ENCODE assay signal across 8 mouse cellular contexts in genomic region chr6:72438862-72439354, GRCm38 (mm10). TPM values are rescaled to one million over a fixed set of nuclear protein-coding genes. Genes with fewer than 3 reads are reported as not detected.
DNase-seq lines count a peak whose midpoint lies in the region; ATAC-seq and TF ChIP-seq lines count a peak whose summit lies in the region.

No protein-coding gene starts in this region.

- 0% methylated on average over 57 of the region's 57 CpGs for WGBS in heart, embryonic 13.5 days
- WGBS in liver, embryonic 13.5 days (ENCODE audit: insufficient replicate concordance), result 0% methylated on average over 57 of the region's 57 CpGs
- WGBS in stomach, embryonic 16.5 days, result under 1% methylated on average over 57 of the region's 57 CpGs

- ATAC-seq in heart, embryonic 13.5 days (ENCODE audit: extremely low read depth, insufficient number of reproducible peaks, low FRiP score, low TSS enrichment), result peak; percentile 62
- ATAC-seq in liver, embryonic 13.5 days (ENCODE audit: low read depth), result peak; percentile 55
- peak; percentile 79 for ATAC-seq in stomach, embryonic 16.5 days (ENCODE audit: insufficient read depth, low FRiP score)

- peaks cover 40% of the 10 kb centered on the region for H3K79me3 ChIP-seq in C2C12 (ENCODE audit: low read depth)

- peak; percentile 39; the same call in 1 of the 2 replicates for TF ChIP-seq POLR2A in brain, embryonic 14.5 days (IDR thresholded peaks at IDR 0.05; ENCODE audit: borderline replicate concordance, extremely low read depth, insufficient read depth, insufficient read length, poor library complexity, severe bottlenecking)

- peak overlapping the region; percentile 95 for H3K4me3 ChIP-seq in C2C12 (ENCODE audit: insufficient read depth, poor library complexity, severe bottlenecking)
- peak overlapping the region; percentile 74 for H3K4me3 ChIP-seq in erythroblast, embryonic 14.5 days (replicated peaks)
- H3K4me3 ChIP-seq in heart, embryonic 13.5 days, result peak overlapping the region; percentile 98
- H3K4me3 ChIP-seq in liver, embryonic 13.5 days (replicated peaks), result peak overlapping the region; percentile 97
- H3K4me3 ChIP-seq in stomach, embryonic 16.5 days (replicated peaks; ENCODE audit: low read length), result peak overlapping the region; percentile 99

- peak overlapping the region; percentile 95 for H3K4me2 ChIP-seq in heart, embryonic 13.5 days
- peak overlapping the region; percentile 93 for H3K4me2 ChIP-seq in liver, embryonic 13.5 days
- H3K4me2 ChIP-seq in stomach, embryonic 16.5 days (ENCODE audit: low read depth, low read length), result peak overlapping the region; percentile 93

- H3K27me3 ChIP-seq in C2C12 (ENCODE audit: control insufficient read depth, insufficient read depth, insufficient read length), result no peaks in the 10 kb centered on the region
- H3K27me3 ChIP-seq in erythroblast, embryonic 14.5 days (ENCODE audit: control insufficient read depth), result no peaks in the 10 kb centered on the region
- H3K27me3 ChIP-seq in heart, embryonic 13.5 days (replicated peaks), result no peaks in the 10 kb centered on the region
- no peaks in the 10 kb centered on the region for H3K27me3 ChIP-seq in liver, embryonic 13.5 days
- H3K27me3 ChIP-seq in stomach, embryonic 16.5 days (ENCODE audit: control insufficient read depth, insufficient read depth, low read length), result no peaks in the 10 kb centered on the region

- peaks cover 47% of the 10 kb centered on the region for H3K36me3 ChIP-seq in C2C12 (ENCODE audit: control insufficient read depth, insufficient read depth)
- H3K36me3 ChIP-seq in erythroblast, embryonic 14.5 days (ENCODE audit: control insufficient read depth), result peaks cover 44% of the 10 kb centered on the region
- H3K36me3 ChIP-seq in heart, embryonic 13.5 days, result peaks cover 37% of the 10 kb centered on the region
- peaks cover 43% of the 10 kb centered on the region for H3K36me3 ChIP-seq in liver, embryonic 13.5 days
- H3K36me3 ChIP-seq in stomach, embryonic 16.5 days (ENCODE audit: control insufficient read depth, insufficient read depth, low read length), result peaks cover 18% of the 10 kb centered on the region

- H3K79me2 ChIP-seq in C2C12 (ENCODE audit: control insufficient read depth, insufficient read depth), result peaks cover 51% of the 10 kb centered on the region

- peak overlapping the region; percentile 100 for H3K9ac ChIP-seq in heart, embryonic 13.5 days
- peak overlapping the region; percentile 99 for H3K9ac ChIP-seq in liver, embryonic 13.5 days
- peak overlapping the region; percentile 100 for H3K9ac ChIP-seq in stomach, embryonic 16.5 days (ENCODE audit: low read length)

- H3K4me1 ChIP-seq in erythroblast, embryonic 14.5 days (ENCODE audit: control insufficient read depth), result peaks cover 45% of the 10 kb centered on the region
- H3K4me1 ChIP-seq in heart, embryonic 13.5 days, result peaks cover 32% of the 10 kb centered on the region
- peaks cover 48% of the 10 kb centered on the region for H3K4me1 ChIP-seq in liver, embryonic 13.5 days (replicated peaks)
- H3K4me1 ChIP-seq in stomach, embryonic 16.5 days (ENCODE audit: control insufficient read depth, insufficient read depth, low read length), result peaks cover 12% of the 10 kb centered on the region

- DNase-seq in brain, embryonic 14.5 days (ENCODE audit: low read depth), result peak; percentile 93
- peak; percentile 93 for DNase-seq in kidney, postnatal 14 days
- peak; percentile 79 for DNase-seq in liver, embryonic 13.5 days
- DNase-seq in neural tube, embryonic 10.5 days (ENCODE audit: extremely low spot score, low spot score), result peak; percentile 84

- peak overlapping the region; percentile 100 for H3K27ac ChIP-seq in heart, embryonic 13.5 days (replicated peaks)
- peak overlapping the region; percentile 98 for H3K27ac ChIP-seq in liver, embryonic 13.5 days
- peak overlapping the region; percentile 100 for H3K27ac ChIP-seq in stomach, embryonic 16.5 days (ENCODE audit: low read length)

- H3K9me3 ChIP-seq in erythroblast, embryonic 14.5 days (ENCODE audit: control insufficient read depth, low read length), result no peaks in the 10 kb centered on the region
- no peaks in the 10 kb centered on the region for H3K9me3 ChIP-seq in heart, embryonic 13.5 days
- no peaks in the 10 kb centered on the region for H3K9me3 ChIP-seq in liver, embryonic 13.5 days (replicated peaks)
- no peaks in the 10 kb centered on the region for H3K9me3 ChIP-seq in stomach, embryonic 16.5 days (replicated peaks; ENCODE audit: control insufficient read depth, low read length)

- peak overlapping the region; percentile 99 for H3ac ChIP-seq in C2C12 (ENCODE audit: control insufficient read depth, insufficient read length, low read depth)

- no peak for TF ChIP-seq CTCF in C2C12 (IDR thresholded peaks at IDR 0.05; ENCODE audit: control insufficient read depth, insufficient read depth, insufficient read length)
- no peak for TF ChIP-seq CTCF in brain, embryonic 14.5 days (IDR thresholded peaks at IDR 0.05; ENCODE audit: borderline replicate concordance, extremely low read depth, insufficient read depth, insufficient read length)

TF ChIP-seq in C2C12, 6 proteins besides CTCF, POLR2A, EP300 and RAD21:
- no peak for TF ChIP-seq USF1 (IDR thresholded peaks at IDR 0.05; ENCODE audit: low read depth)
- peak; percentile 94 for TF ChIP-seq MAX (IDR thresholded peaks at IDR 0.05)

RNA-seq across cellular contexts. Expression of gene Mat2a, which starts 0.5 kb away (rescaled TPM):
- polyA plus RNA-seq in C2C12 (2012; fragmentation: generic; extraction: Trizol), result 165 TPM
- 274 and 357 TPM in 2 replicates for polyA plus RNA-seq in brain, embryonic 14.5 days (2012; rRNA removed)
- 1.7 and 2.0 TPM in 2 replicates for polyA plus RNA-seq in erythroblast, embryonic 14.5 days (2012)
- 264 and 267 TPM in 2 replicates for polyA plus RNA-seq in heart, embryonic 13.5 days (2015; fragmentation: Nextera tagmentation; extraction: Ambion mirVana)
- polyA plus RNA-seq in liver, embryonic 13.5 days (2015; fragmentation: Nextera tagmentation; extraction: Ambion mirVana), result 235 and 254 TPM in 2 replicates
- polyA plus RNA-seq in stomach, embryonic 16.5 days (2015; fragmentation: Nextera tagmentation; extraction: Ambion mirVana), result 298 and 309 TPM in 2 replicates

RNA-seq across cellular contexts. Expression of gene Ggcx, which starts 24.8 kb away (rescaled TPM):
- 12.2 TPM for polyA plus RNA-seq in C2C12 (2012; fragmentation: generic; extraction: Trizol)
- 16.5 and 20.8 TPM in 2 replicates for polyA plus RNA-seq in brain, embryonic 14.5 days (2012; rRNA removed)
- polyA plus RNA-seq in erythroblast, embryonic 14.5 days (2012), result 0.08 and 0.09 TPM in 2 replicates
- polyA plus RNA-seq in heart, embryonic 13.5 days (2015; fragmentation: Nextera tagmentation; extraction: Ambion mirVana), result 28.3 and 31.5 TPM in 2 replicates
- polyA plus RNA-seq in liver, embryonic 13.5 days (2015; fragmentation: Nextera tagmentation; extraction: Ambion mirVana), result 15.8 and 21.9 TPM in 2 replicates
- polyA plus RNA-seq in stomach, embryonic 16.5 days (2015; fragmentation: Nextera tagmentation; extraction: Ambion mirVana), result 34.7 and 35.3 TPM in 2 replicates

RNA-seq across cellular contexts. Expression of gene Vamp8, which starts 48.4 kb away (rescaled TPM):
- 147 TPM for polyA plus RNA-seq in C2C12 (2012; fragmentation: generic; extraction: Trizol)
- 18.9 and 21.6 TPM in 2 replicates for polyA plus RNA-seq in brain, embryonic 14.5 days (2012; rRNA removed)
- 22.8 and 33.5 TPM in 2 replicates for polyA plus RNA-seq in erythroblast, embryonic 14.5 days (2012)
- 127 and 150 TPM in 2 replicates for polyA plus RNA-seq in heart, embryonic 13.5 days (2015; fragmentation: Nextera tagmentation; extraction: Ambion mirVana)
- polyA plus RNA-seq in liver, embryonic 13.5 days (2015; fragmentation: Nextera tagmentation; extraction: Ambion mirVana), result 249 and 260 TPM in 2 replicates
- 244 and 269 TPM in 2 replicates for polyA plus RNA-seq in stomach, embryonic 16.5 days (2015; fragmentation: Nextera tagmentation; extraction: Ambion mirVana)

RNA-seq across cellular contexts. Expression of gene Vamp5, which starts 58.6 kb away (rescaled TPM):
- polyA plus RNA-seq in C2C12 (2012; fragmentation: generic; extraction: Trizol), result 91.3 TPM
- 11.0 and 12.2 TPM in 2 replicates for polyA plus RNA-seq in brain, embryonic 14.5 days (2012; rRNA removed)
- polyA plus RNA-seq in erythroblast, embryonic 14.5 days (2012), result 6.0 and 6.1 TPM in 2 replicates
- 42.7 and 53.4 TPM in 2 replicates for polyA plus RNA-seq in heart, embryonic 13.5 days (2015; fragmentation: Nextera tagmentation; extraction: Ambion mirVana)
- 99.0 and 99.7 TPM in 2 replicates for polyA plus RNA-seq in liver, embryonic 13.5 days (2015; fragmentation: Nextera tagmentation; extraction: Ambion mirVana)
- polyA plus RNA-seq in stomach, embryonic 16.5 days (2015; fragmentation: Nextera tagmentation; extraction: Ambion mirVana), result 25.2 and 30.4 TPM in 2 replicates

Comparison
In these comparisons a context has a peak if more than half of its experiments do, and no peak if none do; other contexts are left out.
1. Peak in every context shown above with its lines: DNase-seq, ATAC-seq, H3K4me3 ChIP-seq and H3K27ac ChIP-seq.
2. RNA of gene Mat2a, which starts 0.5 kb away (polyA plus RNA-seq): 298 to 309 TPM in stomach, embryonic 16.5 days, 274 to 357 TPM in brain, embryonic 14.5 days, 264 to 267 TPM in heart, embryonic 13.5 days, 235 to 254 TPM in liver, embryonic 13.5 days and 165 TPM in C2C12 (single experiment); 1.7 to 2.0 TPM in erythroblast, embryonic 14.5 days; every median in the first group is over 10 times any median in the second.
3. RNA of gene Ggcx, which starts 24.8 kb away (polyA plus RNA-seq): 34.7 to 35.3 TPM in stomach, embryonic 16.5 days, 28.3 to 31.5 TPM in heart, embryonic 13.5 days, 16.5 to 20.8 TPM in brain, embryonic 14.5 days, 15.8 to 21.9 TPM in liver, embryonic 13.5 days and 12.2 TPM in C2C12 (single experiment); 0.08 to 0.09 TPM in erythroblast, embryonic 14.5 days; every median in the first group is over 10 times any median in the second.